Mouse (Mus musculus) testis, adult 10 weeks (tissue): ENCODE measurements around the gene Enpp4. TPM values are rescaled to one million over a fixed set of nuclear protein-coding genes. Genes with fewer than 3 reads are reported as not detected.

Source experiments
- polyA plus RNA-seq: library from polyadenylated mRNA; stranded (reverse); fragments of 350-450 nt; fragmentation: Illumina TruSeq; extraction: RNeasy Lipid Tissue Mini Kit (QIAGEN cat#74804); gene quantifications from one replicate; pipeline ENCODE4 v1.2.3, GENCODE M21; 2014; ENCODE audit warnings: low read depth, low replicate concordance

Gene Enpp4
- polyA plus RNA-seq, result 24.4 TPM

GRCm38 (mm10) chr17:44105287-44106138, at the start of gene Enpp4:
TSS of gene Enpp4 (minus strand) at chr17:44105809.

GRCm38 (mm10) chr17:44078631-44079350, 26.8 kb downstream of the Enpp4 start, which contains the start of gene Enpp5:
TSS of gene Enpp5 (plus strand) at chr17:44078813.

Other genes with a start within 250 kb of the Enpp4 start
- gene Enpp5, start 27.0 kb downstream of the Enpp4 start, polyA plus RNA-seq, result 40.4 TPM
- gene Clic5, start 82.8 kb upstream of the Enpp4 start, polyA plus RNA-seq, result 0.95 TPM